Mouse (Mus musculus) ES-E14 (cell line): ENCODE measurements around the gene Cebpz.

Source experiments
- CHD2 ChIP-seq: IDR thresholded peaks from 2 replicates; pipeline ENCODE4 v1.6.1; 2014; ENCODE audit warnings: mild to moderate bottlenecking, low read depth, low read length, inconsistent platforms
- HCFC1 ChIP-seq: IDR thresholded peaks from 2 replicates; pipeline ENCODE4 v1.6.1; 2012; ENCODE audit warnings: low read length, inconsistent platforms, borderline replicate concordance; ENCODE audit not compliant: insufficient read depth
- MAFK ChIP-seq: IDR thresholded peaks from 2 replicates; pipeline ENCODE4 v1.6.1; 2014; ENCODE audit warnings: mild to moderate bottlenecking, low read depth, low read length, inconsistent platforms; ENCODE audit not compliant: insufficient read depth
- ZC3H11A ChIP-seq: IDR thresholded peaks from 2 replicates; pipeline ENCODE4 v1.6.1; 2012; ENCODE audit warnings: low read depth, mild to moderate bottlenecking, inconsistent platforms, low read length, borderline replicate concordance
- ZNF384 ChIP-seq: IDR thresholded peaks from 2 replicates; pipeline ENCODE4 v1.6.1; 2012; ENCODE audit warnings: low read depth, low read length, inconsistent platforms

DNA sequence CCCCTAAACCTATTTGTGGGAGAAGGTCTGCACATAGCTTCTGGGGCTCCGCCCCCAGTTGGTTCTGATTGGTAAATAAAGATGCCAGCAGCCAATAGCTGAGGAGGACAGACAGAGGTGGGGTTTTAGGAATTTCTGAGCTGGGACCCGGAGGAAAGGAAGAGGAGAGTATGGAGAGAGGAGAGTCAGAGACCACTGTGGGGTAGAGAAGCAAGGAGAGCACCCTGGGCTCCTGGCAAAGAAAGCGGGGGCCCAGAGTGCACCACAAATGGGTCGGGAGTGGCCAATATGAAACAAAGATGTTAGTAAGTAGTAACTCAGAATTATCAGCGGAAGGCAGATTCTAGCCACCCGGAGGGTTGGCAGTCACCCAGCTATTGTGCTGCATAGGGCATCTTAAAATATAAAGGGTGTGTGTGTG, 24.0 kb downstream of the Cebpz start:
- no peak for TF ChIP-seq ZNF384
- TF ChIP-seq ZC3H11A = no peak
- TF ChIP-seq MAFK = no peak
- TF ChIP-seq HCFC1 = no peak
- TF ChIP-seq CHD2 = 0 out of 2 replicates have a peak, but pooled peaks have one; percentile 57
